Mouse (Mus musculus) intestine, embryonic 16.5 days (tissue): ENCODE data around the gene Ipmk. TPM values are rescaled to one million over a fixed set of nuclear protein-coding genes. Genes with fewer than 3 reads are reported as not detected.

Experiments
- ATAC-seq: fragments of 200-750 bp; cut with Nextera tagmentation; 2 replicates; pipeline ENCODE4 v1.8.0; 2017; ENCODE audit warnings: moderate TSS enrichment, moderate library complexity
- H3K27ac ChIP-seq: fragments of 300-500 bp; sonication (generic); 2 replicates; pipeline ENCODE4 v1.5.1; 2014; ENCODE audit warnings: mild to moderate bottlenecking, low read length
- H3K27me3 ChIP-seq: fragments of 300-500 bp; sonication (generic); replicated peaks from 2 replicates; pipeline ENCODE4 v1.6.1; 2014; ENCODE audit warnings: low read length, control low read depth, mixed read lengths; ENCODE audit not compliant: control insufficient read depth, insufficient read depth
- H3K36me3 ChIP-seq: fragments of 300-500 bp; sonication (generic); 2 replicates; pipeline ENCODE4 v1.6.1; 2014; ENCODE audit warnings: low read length, control low read depth; ENCODE audit not compliant: control insufficient read depth, insufficient read depth
- H3K4me1 ChIP-seq: fragments of 300-500 bp; sonication (generic); 2 replicates; pipeline ENCODE4 v1.6.1; 2014; ENCODE audit warnings: low read length, control low read depth, mixed read lengths; ENCODE audit not compliant: control insufficient read depth, insufficient read depth
- H3K4me2 ChIP-seq: fragments of 300-500 bp; sonication (generic); 2 replicates; pipeline ENCODE4 v1.6.1; 2014; ENCODE audit warnings: low read depth, low read length, control low read depth
- H3K4me3 ChIP-seq: fragments of 300-500 bp; sonication (generic); 2 replicates; pipeline ENCODE4 v1.5.1; 2014; ENCODE audit warnings: mild to moderate bottlenecking, low read length
- H3K9ac ChIP-seq: fragments of 300-500 bp; sonication (generic); 2 replicates; pipeline ENCODE4 v1.6.1; 2014; ENCODE audit warnings: low read depth, low read length
- H3K9me3 ChIP-seq: fragments of 300-500 bp; sonication (generic); 2 replicates; pipeline ENCODE4 v1.6.1; 2016; ENCODE audit warnings: low read length, control low read depth; ENCODE audit not compliant: control insufficient read depth
- WGBS: fragments of 180-500 bp; shearing (Covaris S2); extraction: QIAGEN DNeasy Blood & Tissue Kit; methylation state at CpG from one replicate; pipeline ENCODE4 v1.1.7; 2014; 5-methylcytosine and 5-hydroxymethylcytosine counted together
- polyA plus RNA-seq: library from polyadenylated mRNA; unstranded; fragments of >200 nt; fragmentation: Nextera tagmentation; extraction: Ambion mirVana; gene quantifications from 2 replicates; pipeline ENCODE4 v1.2.1, GENCODE M21; 2015

Gene Ipmk
- polyA plus RNA-seq, 1 experiment from 2014 or later, result 25.4 TPM

DNA sequence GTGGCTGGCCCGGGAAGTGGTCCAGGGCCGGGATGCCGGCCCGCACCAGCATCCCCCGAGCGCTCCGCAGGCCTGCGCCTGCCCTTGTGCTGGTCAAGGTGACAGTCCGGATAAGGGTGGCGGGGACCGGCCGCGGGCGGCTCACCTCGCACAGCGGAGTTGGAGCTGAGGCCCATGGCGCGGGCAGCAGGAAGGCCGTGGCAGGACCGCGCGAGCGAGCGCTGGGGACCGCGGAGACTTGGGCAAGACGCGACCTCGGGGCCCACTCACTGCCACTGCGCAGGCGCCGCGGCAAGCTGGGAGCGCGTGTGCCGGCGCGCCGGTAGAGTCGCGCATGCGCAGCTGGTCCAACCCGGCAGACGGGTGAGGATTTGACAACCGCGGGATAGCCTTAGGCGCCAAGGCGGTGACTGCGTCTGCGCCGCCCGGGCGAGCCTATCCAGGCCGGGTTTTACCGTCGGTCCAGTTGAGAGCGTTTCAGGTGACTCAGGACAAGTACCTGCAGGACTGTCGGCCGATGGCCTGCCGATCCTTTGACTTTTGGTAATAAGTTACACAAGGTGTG is 2.9 kb upstream of the Ipmk start, which contains the start of gene Cisd1:
TSS of gene Cisd1 (minus strand) at position 376 of the 565 bp plus-strand sequence.
- H3K4me2 ChIP-seq, result peak within 1 kb of the TSS; percentile 83
- H3K36me3 ChIP-seq, result no peaks in the 10 kb centered on the region
- peak; percentile 72 for ATAC-seq
- whole genome bisulfite sequencing, result under 1% methylated on average over 60 of the region's 60 CpGs
- H3K9me3 ChIP-seq, result no peaks in the 10 kb centered on the region
- H3K9ac ChIP-seq, result peak within 1 kb of the TSS; percentile 94
- H3K27ac ChIP-seq, result peak within 1 kb of the TSS; percentile 70
- H3K4me3 ChIP-seq, result peak within 1 kb of the TSS; percentile 87
- no peaks in the 10 kb centered on the region for H3K27me3 ChIP-seq
- peaks cover 33% of the 10 kb centered on the region for H3K4me1 ChIP-seq

DNA sequence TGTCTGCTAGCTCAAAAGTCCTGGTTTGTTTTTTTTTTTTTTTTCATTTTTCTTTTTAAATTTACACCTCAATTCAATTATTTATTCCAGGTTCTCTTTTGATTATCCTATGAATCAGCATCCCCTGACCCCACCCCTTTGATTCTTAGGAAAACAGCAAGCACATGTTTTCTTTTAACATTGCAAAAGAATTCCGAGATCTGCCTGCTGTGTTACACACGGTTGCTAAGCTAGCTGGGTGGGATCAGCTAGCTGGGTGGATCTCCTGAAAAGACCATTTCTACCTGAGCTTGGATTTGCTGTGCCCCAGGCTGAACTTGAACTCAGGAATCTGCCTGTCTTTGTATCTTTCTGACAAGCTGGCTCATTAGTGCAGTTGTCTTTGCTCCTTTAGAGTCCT is 1.5 kb upstream of the Ipmk start:
- H3K9me3 ChIP-seq, result no peaks in the 10 kb centered on the region
- no peaks in the 10 kb centered on the region for H3K27me3 ChIP-seq
- no peak for ATAC-seq
- H3K4me3 ChIP-seq, result no peak overlapping the region
- peaks cover 37% of the 10 kb centered on the region for H3K4me1 ChIP-seq
- no peaks in the 10 kb centered on the region for H3K36me3 ChIP-seq
- WGBS, result 67% methylated on average over 2 of the region's 2 CpGs
- H3K9ac ChIP-seq, result no peak overlapping the region
- H3K4me2 ChIP-seq, result no peak overlapping the region
- no peak overlapping the region for H3K27ac ChIP-seq

DNA sequence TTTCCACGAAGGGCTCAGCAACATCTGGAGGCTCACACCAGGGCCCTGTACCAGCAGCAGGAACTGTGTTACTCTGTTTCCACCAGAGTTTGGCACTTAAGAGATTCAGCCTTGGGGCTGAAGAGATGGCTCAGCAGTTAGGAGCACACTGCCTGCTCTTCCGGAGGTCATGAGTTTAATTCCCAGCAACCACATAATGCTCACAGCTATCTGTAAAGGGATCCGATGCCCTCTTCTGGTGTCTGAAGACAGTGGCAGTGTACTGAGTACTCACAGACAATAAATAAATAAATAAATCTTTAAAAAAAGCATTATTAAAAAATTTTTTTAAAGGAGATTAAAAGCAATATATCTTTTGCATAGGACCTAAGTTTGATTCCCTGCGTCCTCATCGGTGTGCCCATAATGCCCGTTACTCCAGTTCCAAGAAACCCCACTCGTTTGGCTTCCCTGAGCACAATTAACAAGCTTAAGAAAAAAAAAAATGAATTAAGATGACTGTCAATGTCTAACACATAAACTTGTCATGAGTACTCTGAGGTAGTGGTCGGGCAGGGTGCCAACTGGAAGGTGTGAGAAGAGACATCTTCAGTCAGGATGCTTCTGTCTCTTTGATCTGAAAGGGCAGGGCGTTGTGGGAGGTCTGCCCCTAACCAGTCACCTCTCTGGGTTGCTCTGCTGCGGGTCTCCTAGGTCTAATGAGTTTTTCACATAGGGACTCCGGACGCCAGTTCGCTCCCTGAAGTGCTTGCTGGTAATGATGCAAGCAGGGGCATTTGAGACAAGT is 648 bp upstream of the Ipmk start:
- Histone ChIP-seq H3K4me1 (peaks cover 33% of the 10 kb centered on the region), H3K9ac (peak overlapping the region; percentile 92), H3K4me3 (peak overlapping the region; percentile 74), H3K4me2 (peak overlapping the region; percentile 82), H3K36me3 (no peaks in the 10 kb centered on the region), H3K27ac (peak overlapping the region; percentile 86), H3K27me3 (no peaks in the 10 kb centered on the region), H3K9me3 (no peaks in the 10 kb centered on the region)
- ATAC-seq, result no peak
- WGBS, result 12% methylated on average over 13 of the region's 13 CpGs

DNA sequence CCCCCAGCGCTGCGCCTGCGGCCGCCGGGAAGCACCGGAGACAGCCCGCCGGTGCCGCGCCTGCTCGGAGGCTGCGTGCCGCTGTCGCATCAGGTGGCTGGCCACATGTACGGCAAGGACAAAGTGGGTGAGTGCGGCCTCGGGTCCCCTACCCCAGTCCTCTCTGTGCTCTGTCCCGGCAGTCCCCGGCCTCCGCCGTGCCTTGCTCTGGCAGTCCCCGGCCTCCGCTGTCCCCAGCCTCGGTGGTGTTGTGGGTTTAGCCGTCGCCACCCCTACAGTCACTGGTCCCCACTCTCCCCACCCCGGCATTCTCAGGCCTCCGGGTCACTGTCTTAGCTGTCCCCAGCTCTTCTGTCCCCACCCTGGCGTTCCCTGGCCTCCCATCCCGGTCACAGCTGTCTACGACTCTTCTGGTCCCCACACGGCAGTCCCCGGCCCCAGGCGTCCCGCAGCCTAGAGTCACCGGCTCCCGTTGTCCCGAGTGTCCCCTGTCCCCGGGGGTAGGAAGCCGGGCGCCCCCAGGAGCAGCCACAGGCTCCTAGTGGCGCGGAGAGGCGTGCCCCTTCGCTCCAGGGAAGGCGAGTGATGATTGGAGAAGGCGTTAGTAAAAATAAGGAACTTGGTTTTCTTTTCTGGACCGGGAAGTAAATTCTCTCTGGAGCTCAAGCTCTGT is 537 bp downstream of the Ipmk start:
- H3K36me3 ChIP-seq, result no peaks in the 10 kb centered on the region
- peak; percentile 34 for ATAC-seq
- H3K9ac ChIP-seq, result peak overlapping the region; percentile 92
- H3K4me1 ChIP-seq, result peaks cover 28% of the 10 kb centered on the region
- WGBS, result under 1% methylated on average over 48 of the region's 48 CpGs
- no peaks in the 10 kb centered on the region for H3K27me3 ChIP-seq
- H3K4me3 ChIP-seq, result peak overlapping the region; percentile 74
- peak overlapping the region; percentile 93 for H3K27ac ChIP-seq
- peak overlapping the region; percentile 72 for H3K4me2 ChIP-seq
- H3K9me3 ChIP-seq, result no peaks in the 10 kb centered on the region

DNA sequence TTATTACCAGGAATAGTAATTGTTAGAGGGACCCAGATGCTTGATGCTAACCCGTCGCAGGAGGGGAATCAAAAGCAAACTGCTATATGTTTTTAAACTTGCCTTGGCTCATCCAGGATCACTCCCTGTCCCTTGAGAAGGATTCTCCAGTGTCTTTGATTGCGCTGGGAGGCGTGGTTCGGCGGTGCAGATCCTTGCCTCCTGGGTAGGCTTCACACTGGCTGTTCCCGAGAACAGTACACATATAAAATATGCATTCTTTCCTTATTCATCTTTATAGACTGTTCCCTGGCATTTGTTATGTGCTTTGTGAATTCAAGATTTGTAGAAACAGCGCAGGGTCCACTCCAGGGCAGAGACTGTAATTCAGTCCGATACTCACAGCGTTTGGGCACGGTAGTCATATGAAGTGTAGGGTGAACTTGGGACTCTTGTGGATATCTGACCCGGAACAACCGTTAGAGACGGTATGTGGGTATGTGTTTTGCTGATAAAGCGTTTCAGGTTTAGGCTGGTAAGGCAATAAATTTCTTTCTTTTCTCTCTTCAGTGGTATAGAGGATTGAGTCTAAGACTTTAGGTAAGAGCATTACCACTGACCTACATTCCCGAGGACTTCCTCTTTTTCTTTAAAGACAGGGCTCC is 1.2 kb downstream of the Ipmk start:
- Histone ChIP-seq H3K9ac (peak overlapping the region; percentile 92), H3K4me2 (peak overlapping the region; percentile 72), H3K4me1 (peaks cover 31% of the 10 kb centered on the region), H3K9me3 (no peaks in the 10 kb centered on the region), H3K27ac (peak overlapping the region; percentile 93), H3K27me3 (no peaks in the 10 kb centered on the region), H3K4me3 (peak overlapping the region; percentile 74), H3K36me3 (no peaks in the 10 kb centered on the region)
- peak; percentile 31 for ATAC-seq
- 12% methylated on average over 16 of the region's 16 CpGs for WGBS

DNA sequence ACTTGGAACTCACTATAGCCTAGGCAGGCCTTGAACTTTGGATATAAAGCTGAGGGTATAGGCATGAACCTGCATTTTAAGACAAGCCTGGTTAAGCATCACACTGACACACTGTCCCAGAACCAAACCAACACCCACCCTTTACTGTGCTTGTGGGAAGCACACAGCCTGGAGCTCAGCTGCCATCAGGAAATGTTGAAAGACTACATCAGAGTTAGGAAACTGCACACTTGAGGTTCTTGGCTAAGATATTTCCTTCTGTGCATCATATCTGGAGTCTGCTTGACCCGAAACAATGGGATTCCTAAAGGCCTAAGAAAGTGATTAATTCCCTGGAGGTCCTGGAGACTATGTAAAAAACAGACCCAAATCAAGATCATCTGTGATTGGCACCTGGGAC is 1.7 kb downstream of the Ipmk start:
- Histone ChIP-seq H3K9me3 (no peaks in the 10 kb centered on the region), H3K4me2 (peak overlapping the region; percentile 72), H3K9ac (no peak overlapping the region), H3K36me3 (no peaks in the 10 kb centered on the region), H3K27me3 (no peaks in the 10 kb centered on the region), H3K4me1 (peaks cover 28% of the 10 kb centered on the region), H3K27ac (peak overlapping the region; percentile 47), H3K4me3 (peak overlapping the region; percentile 74)
- WGBS, result 83% methylated on average over 1 of the region's 1 CpGs
- ATAC-seq, result no peak

DNA sequence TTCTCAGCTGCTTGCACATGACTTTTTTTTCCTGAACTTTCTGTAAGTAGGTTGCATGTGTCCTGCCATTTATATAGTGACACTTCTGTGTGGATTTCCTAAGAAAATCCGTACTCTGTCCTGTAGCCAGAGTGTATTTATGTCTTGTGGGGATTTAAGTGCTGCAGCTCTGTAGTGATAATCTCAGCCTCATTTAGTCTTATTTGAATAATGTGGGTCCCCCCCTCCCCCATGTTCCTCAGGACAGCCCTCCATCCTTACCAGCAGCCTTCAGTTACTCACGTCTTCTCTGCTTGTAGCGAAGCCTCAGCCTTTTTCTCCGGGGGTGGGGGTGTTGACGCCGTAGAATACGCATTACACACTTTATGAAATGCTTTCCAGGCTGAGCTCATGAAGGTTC is 3.7 kb downstream of the Ipmk start:
- Histone ChIP-seq H3K27ac (no peak overlapping the region), H3K4me1 (peaks cover 28% of the 10 kb centered on the region), H3K4me2 (no peak overlapping the region), H3K9ac (no peak overlapping the region), H3K4me3 (no peak overlapping the region), H3K36me3 (no peaks in the 10 kb centered on the region), H3K27me3 (no peaks in the 10 kb centered on the region), H3K9me3 (no peaks in the 10 kb centered on the region)
- WGBS, result 92% methylated on average over 7 of the region's 7 CpGs
- no peak for ATAC-seq

DNA sequence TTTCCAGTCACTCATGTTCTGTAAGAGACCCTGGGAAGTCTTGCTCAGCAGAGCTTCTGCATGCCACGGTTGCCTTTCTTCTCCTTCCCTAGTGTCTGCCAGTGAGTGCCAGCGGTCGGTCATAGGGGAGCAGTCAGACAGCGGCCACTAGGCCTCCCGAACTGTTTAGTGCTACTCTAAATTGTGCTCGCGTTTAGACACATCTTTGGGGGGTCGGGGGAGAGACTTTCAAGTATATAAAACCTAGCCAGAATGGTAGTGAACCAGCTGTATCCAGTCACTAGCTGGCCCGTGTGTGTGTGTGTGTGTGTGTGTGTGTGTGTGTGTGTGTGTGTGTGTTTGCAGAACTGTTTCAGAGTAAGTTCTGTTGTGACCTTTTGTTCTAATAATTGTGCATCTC is 6.3 kb downstream of the Ipmk start:
- Histone ChIP-seq H3K4me2 (no peak overlapping the region), H3K4me3 (no peak overlapping the region), H3K9me3 (no peaks in the 10 kb centered on the region), H3K27me3 (no peaks in the 10 kb centered on the region), H3K4me1 (peaks cover 23% of the 10 kb centered on the region), H3K36me3 (no peaks in the 10 kb centered on the region), H3K27ac (no peak overlapping the region), H3K9ac (no peak overlapping the region)
- WGBS, result 59% methylated on average over 9 of the region's 9 CpGs
- no peak for ATAC-seq

DNA sequence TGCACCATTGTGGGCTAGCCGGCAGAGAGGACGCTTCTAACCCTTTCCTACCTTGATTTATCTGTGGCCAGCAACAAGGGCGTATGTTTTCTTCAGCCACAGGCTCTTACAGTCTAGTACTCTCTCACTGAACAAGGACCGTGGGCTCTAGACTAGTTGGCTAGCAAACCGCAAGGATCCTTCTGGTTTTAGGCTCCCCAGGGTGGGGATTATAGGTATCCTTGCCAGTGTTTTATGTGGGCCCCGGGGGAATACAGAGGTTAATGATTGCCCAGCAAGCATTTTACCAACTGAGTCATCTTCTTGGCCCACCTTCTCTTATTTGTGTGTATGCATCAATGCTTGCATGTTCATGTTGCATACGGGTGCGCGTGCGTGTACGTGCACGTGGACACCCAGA is 7.4 kb downstream of the Ipmk start:
- H3K9ac ChIP-seq, result no peak overlapping the region
- peaks cover 16% of the 10 kb centered on the region for H3K4me1 ChIP-seq
- H3K36me3 ChIP-seq, result no peaks in the 10 kb centered on the region
- no peaks in the 10 kb centered on the region for H3K9me3 ChIP-seq
- no peak overlapping the region for H3K4me3 ChIP-seq
- no peak overlapping the region for H3K4me2 ChIP-seq
- no peak overlapping the region for H3K27ac ChIP-seq
- H3K27me3 ChIP-seq, result no peaks in the 10 kb centered on the region
- ATAC-seq, result no peak
- 80% methylated on average over 12 of the region's 12 CpGs for WGBS
